Mouse (Mus musculus): ENCODE measurements around the gene Rbm4b. TPM values are rescaled to one million over a fixed set of nuclear protein-coding genes. Genes with fewer than 3 reads are reported as not detected.
A peak's percentile ranks its signal among the peaks of the same experiment; 100 is the strongest.
"Not testable (repeated sequence)": the region's sequence is repeated elsewhere in the genome, so short reads cannot be mapped to it uniquely, and the experiment has no call there.

The Rbm4b gene
- total RNA-seq, 4 experiments from 2014 or later = 5.4 to 8.1 (median 6.3) TPM

- DNase-seq (ENCODE audit: low spot score) = no peak
Observed at GRCm38 (mm10) chr19:4810309-4810708, 54.0 kb downstream of the Rbm4b start.

GRCm38 (mm10) chr19:4810746-4811062 is 54.4 kb downstream of the Rbm4b start:
- DNase-seq (ENCODE audit: low spot score) = peak; percentile 20

- DNase-seq (ENCODE audit: low spot score) = peak; percentile 99
Observed at GRCm38 (mm10) chr19:4811063-4811908, 55.0 kb downstream of the Rbm4b start, which contains the start of the genes Gm21992 and Rbm14. Gene Gm21992, minus strand, starts transcription at chr19:4811612. Gene Rbm14, minus strand, starts transcription at chr19:4811634.

GRCm38 (mm10) chr19:4811909-4812242 is 55.6 kb downstream of the Rbm4b start:
- no peak for DNase-seq (ENCODE audit: low spot score)

GRCm38 (mm10) chr19:4812334-4812949 is 56.1 kb downstream of the Rbm4b start:
- DNase-seq (ENCODE audit: low spot score) = not testable (repeated sequence)

- DNase-seq (ENCODE audit: low spot score) = no peak
Observed at GRCm38 (mm10) chr19:4813015-4813414, 56.7 kb downstream of the Rbm4b start.

Other genes starting within 250 kb of the Rbm4b start
- gene Pcx, start 246.0 kb upstream of the Rbm4b start, total RNA-seq (2022) = 10 to 100 TPM; 38.8 to 58.2 (median 43.9) TPM
- gene Lrfn4, start 140.8 kb upstream of the Rbm4b start, total RNA-seq (2022) = 1 to 10 TPM; 5.7 to 7.8 (median 7.1) TPM
- gene Rce1, start 130.9 kb upstream of the Rbm4b start, total RNA-seq (2022) = 1 to 10 TPM; 6.9 to 9.2 (median 8.0) TPM
- not detected for gene Gm960, start 57.8 kb upstream of the Rbm4b start, total RNA-seq (2022)
- gene Sptbn2, start 45.3 kb upstream of the Rbm4b start, total RNA-seq (2022) = under 1 TPM; 0.22 to 0.91 (median 0.50) TPM
- 10 to 100 TPM; 38.2 to 44.5 (median 43.4) TPM for gene Rbm4, start 37.4 kb downstream of the Rbm4b start, total RNA-seq (2022)
- gene Gm21992, start 55.1 kb downstream of the Rbm4b start, total RNA-seq (2022) = 10 to 100 TPM; 10.8 to 23.0 (median 16.2) TPM
- 10 to 100 TPM; 16.4 to 23.3 (median 17.3) TPM for gene Rbm14, start 55.1 kb downstream of the Rbm4b start, total RNA-seq (2022)
- gene Ccs, start 82.8 kb downstream of the Rbm4b start, total RNA-seq (2022) = 10 to 100 TPM; 22.2 to 32.1 (median 28.6) TPM
- gene Ccdc87, start 82.9 kb downstream of the Rbm4b start, total RNA-seq (2022) = under 1 TPM in 2 of 4 experiments, not detected in 2; 0.09 to 0.14 TPM
- 10 to 100 TPM; 77.7 to 86.2 (median 81.6) TPM for gene Ctsf, start 98.6 kb downstream of the Rbm4b start, total RNA-seq (2022)
- 1 to 10 TPM; 2.0 to 4.3 (median 2.6) TPM for gene Actn3, start 121.4 kb downstream of the Rbm4b start, total RNA-seq (2022)
- 1 to 10 TPM; 2.8 to 4.2 (median 3.4) TPM for gene Zdhhc24, start 122.2 kb downstream of the Rbm4b start, total RNA-seq (2022)
- gene Bbs1, start 150.1 kb downstream of the Rbm4b start, total RNA-seq (2022) = 1 to 10 TPM; 2.6 to 3.2 (median 2.9) TPM
- 10 to 100 TPM; 17.0 to 20.0 (median 18.3) TPM for gene Dpp3, start 171.8 kb downstream of the Rbm4b start, total RNA-seq (2022)
- gene Peli3, start 186.6 kb downstream of the Rbm4b start, total RNA-seq (2022) = 1 to 10 TPM; 3.8 to 7.6 (median 5.2) TPM
- gene Mrpl11, start 205.7 kb downstream of the Rbm4b start, total RNA-seq (2022) = 10 to 100 TPM; 62.8 to 74.0 (median 69.9) TPM
- under 1 TPM in 1 of 4 experiments, not detected in 3; 0.08 TPM for gene Npas4, start 233.8 kb downstream of the Rbm4b start, total RNA-seq (2022)

Data from heart, adult 8-10 months (tissue).